Mouse (Mus musculus): Measurements from ENCODE around the gene Tex47.

DNA sequence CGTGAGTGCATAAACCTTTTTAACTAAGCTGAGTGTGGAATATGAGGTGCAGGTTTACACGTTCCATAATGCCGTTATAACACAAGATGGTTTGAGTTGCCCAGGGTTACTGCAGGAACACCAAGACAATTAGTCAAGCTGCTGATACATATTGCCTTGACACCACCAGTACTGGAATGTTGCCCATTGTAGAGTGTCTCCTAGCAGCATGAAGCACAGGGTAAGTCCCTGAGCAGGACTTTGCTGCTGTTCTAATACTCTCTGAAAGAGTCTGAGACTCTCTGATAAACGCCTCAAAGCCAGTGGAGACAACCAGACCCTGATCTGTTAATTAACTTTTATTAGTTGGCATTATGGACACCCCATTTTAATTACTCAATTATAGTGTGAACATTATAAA is 21.7 kb downstream of the Tex47 start:
- TF ChIP-seq CTCF (IDR thresholded peaks at IDR 0.05; ENCODE audit: control insufficient read depth, insufficient read depth, insufficient replicate concordance, low read depth, low read length) (no peak), POLR2A (IDR thresholded peaks at IDR 0.05; ENCODE audit: control insufficient read depth, low read depth, low read length) (no peak)
